Mouse (Mus musculus) adrenal gland, postnatal 14 days (tissue): ENCODE results near the gene Gm6993. TPM values are rescaled to one million over a fixed set of nuclear protein-coding genes. Genes with fewer than 3 reads are reported as not detected.

Experiments
- DNase-seq: peaks from one replicate; pipeline ENCODE4 v3.0.0; 2021; ENCODE audit warnings: mixed read lengths
- long read RNA-seq, 2 experiments: library from polyadenylated mRNA; stranded (forward); transcript quantifications; one replicate each; pipeline ENCODE4 v2.0.0; 2021
- total RNA-seq: library from RNA; stranded (reverse); gene quantifications from 2 replicates; pipeline ENCODE4 v1.2.3, GENCODE M21; 2021

The Gm6993 gene
- not detected in 2 replicates for total RNA-seq
- long read RNA-seq, experiment 1: 0 reads
- long read RNA-seq, experiment 2: 0 reads

DNA sequence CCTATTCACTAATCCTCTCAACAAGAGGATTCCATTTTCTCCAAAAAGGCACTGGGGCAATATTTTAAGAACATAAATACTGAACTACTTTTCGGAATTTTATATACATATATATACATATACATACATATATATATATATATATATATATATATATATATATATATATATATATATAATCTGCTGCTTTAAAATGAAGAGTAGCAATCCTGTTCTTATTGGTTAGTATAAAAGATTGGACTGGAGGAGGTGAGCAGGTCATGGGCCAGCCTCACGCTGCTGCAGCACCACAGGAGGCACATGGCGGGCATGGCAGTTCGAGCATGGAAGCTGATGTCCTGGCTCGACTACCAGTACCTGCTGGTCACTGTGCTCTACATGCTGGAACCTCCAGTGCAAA lies at the start of gene Gm6993:
Gene Gm6993, plus strand, starts transcription at position 301 of the 400 bp plus-strand sequence.
- DNase-seq: no peak

DNA sequence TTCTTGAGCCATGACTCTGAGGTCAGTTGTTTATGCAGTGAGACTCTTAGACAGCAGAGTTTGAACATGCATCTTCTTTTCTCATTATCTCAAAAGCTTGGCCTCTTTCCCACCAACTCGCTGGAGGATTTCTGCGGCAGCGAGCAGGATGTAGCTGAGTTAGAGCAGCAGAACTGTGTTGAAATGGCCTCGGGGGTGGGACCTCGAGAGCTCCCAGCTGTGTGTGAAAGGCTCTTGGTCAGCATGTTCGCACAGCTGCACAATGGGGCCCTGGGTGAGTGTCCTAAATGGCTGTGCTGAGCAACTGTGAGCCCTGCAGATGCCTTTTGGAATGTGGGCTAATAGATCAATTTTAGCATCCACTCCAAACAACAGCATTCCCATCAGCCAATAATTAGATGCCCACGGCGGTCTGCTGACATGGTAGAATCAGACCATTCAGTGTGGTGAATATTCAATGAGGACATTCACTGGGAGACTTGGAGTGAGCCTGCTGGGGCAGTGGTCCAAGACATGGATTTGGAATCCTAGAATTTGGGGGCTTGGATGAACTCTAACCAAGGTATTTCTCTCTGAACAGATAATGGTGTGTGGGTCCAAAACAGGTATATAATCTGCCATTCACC lies 49.1 kb upstream of the Gm6993 start:
- DNase-seq: peak; percentile 67

GRCm38 (mm10) chr12:31202509-31202908 lies 38.1 kb upstream of the Gm6993 start:
- no peak for DNase-seq

GRCm38 (mm10) chr12:31203746-31204455 lies 36.7 kb upstream of the Gm6993 start:
- DNase-seq: peak; percentile 53

- DNase-seq: no peak
Observed at GRCm38 (mm10) chr12:31204898-31205297, 35.7 kb upstream of the Gm6993 start.

DNA sequence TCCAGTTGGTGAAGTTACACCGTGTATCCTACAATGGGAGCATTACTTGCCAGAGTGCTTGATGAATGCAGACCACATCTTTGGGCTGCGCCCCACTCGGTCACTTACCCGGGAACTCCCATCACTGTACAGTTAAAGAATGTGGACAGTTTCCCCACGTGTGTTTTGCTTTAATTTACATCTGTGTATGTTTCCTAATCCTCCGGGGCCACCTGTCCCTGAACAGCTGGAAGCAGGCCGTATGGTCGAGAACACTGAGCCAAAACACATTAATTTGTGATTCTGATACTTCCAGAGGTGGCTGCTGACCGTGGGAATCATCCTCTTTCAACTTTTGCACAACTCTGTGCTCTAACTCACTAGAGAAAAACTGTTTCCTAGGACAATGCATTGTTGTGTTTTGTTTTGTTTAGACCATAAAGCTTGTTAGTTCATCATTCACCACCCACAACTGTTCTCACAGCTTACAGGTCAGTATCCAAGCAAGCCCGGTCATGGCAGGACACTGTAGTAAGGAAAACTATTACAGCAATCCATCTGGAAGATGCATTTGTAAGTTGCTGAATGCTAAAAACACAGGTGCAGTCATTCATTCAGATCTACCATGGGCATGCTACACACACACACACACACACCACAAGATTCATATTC lies 34.5 kb upstream of the Gm6993 start:
- no peak for DNase-seq

DNA sequence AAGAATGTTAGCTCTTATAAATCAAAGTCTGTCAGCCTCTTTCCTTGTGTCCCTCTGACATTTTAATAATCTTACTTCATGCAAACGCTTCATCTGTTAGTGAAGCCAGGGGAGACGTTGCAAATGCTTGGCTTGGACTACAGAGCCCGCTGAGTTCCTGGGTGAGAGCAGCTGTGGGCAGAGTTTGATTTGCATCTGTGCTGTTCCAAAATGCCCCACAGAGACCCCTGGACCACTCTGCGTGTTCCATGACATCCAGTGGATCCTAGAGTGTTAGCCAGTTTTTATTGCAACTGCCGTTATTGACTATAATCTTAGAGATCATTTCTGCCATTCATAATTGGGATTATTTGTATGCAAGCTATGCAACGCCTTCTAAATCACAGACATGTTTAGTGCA lies 31.8 kb upstream of the Gm6993 start:
- no peak for DNase-seq

DNA sequence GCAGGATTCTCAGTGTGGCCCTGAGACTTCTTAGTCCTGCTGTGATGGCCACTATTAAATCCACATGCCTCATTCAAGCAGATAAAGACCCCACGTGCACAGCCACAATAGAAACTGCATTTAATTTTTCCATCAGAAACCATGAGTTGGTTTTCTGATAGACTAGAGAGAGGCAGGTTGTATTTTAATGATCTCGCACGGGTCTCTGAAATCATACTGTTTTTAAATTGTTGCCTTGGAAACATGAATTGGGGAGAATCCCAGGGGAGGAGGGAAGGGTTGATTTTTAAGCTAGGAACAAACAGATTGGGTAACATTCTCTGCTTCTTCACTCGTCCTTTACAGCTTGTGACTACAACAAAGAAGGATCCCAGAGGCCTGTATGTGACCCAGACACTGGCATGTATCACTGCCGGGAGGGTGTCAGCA lies 31.2 kb upstream of the Gm6993 start:
- no peak for DNase-seq

- DNase-seq: peak; percentile 40
Observed at GRCm38 (mm10) chr12:31213556-31213955, 27.0 kb upstream of the Gm6993 start.

DNA sequence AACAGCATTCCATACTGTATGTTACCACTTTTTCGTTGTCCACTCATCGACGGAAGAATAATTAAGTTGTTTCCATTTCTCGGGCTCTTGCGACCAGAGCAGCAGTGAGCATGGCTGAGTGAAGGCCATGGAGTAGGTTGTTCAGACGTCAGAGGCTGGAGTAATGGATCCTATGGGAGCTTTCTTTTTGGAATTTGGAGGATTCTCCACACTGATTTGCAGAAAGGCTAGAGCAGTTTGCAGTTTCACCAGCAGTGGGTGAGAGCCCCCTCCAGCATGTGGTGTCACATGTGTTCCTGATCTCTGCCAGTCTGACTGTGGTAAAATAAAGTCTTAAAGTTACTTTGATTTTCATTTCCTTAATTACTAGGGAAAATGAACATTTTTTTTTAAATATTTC lies 25.6 kb upstream of the Gm6993 start:
- no peak for DNase-seq

DNA sequence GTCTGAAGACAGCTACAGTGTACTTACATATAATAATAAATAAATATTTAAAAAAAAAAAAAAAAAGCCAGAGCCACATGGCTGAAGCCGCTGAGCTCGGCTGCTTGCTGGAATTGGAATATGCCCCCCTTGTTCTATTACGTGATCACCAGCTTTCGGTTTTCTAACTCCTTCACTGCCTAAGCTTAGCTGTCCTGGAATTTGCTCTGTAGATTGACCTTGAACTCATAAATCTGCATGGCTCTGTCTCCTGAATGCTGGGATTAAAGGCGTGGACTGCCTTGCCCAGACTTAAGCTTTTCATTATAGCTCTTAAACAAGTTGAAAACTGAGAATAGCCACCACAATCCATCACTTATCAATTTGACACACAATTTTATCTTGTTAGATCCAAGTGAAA lies 23.3 kb upstream of the Gm6993 start:
- no peak for DNase-seq

GRCm38 (mm10) chr12:31218774-31219173 lies 21.8 kb upstream of the Gm6993 start:
- DNase-seq: peak; percentile 57

GRCm38 (mm10) chr12:31221522-31221921 lies 19.0 kb upstream of the Gm6993 start:
- no peak for DNase-seq

- DNase-seq: no peak
Observed at GRCm38 (mm10) chr12:31222282-31222681, 18.3 kb upstream of the Gm6993 start.

GRCm38 (mm10) chr12:31222741-31223140 lies 17.8 kb upstream of the Gm6993 start:
- DNase-seq: peak; percentile 60

GRCm38 (mm10) chr12:31225451-31225850 lies 15.1 kb upstream of the Gm6993 start:
- DNase-seq: no peak

DNA sequence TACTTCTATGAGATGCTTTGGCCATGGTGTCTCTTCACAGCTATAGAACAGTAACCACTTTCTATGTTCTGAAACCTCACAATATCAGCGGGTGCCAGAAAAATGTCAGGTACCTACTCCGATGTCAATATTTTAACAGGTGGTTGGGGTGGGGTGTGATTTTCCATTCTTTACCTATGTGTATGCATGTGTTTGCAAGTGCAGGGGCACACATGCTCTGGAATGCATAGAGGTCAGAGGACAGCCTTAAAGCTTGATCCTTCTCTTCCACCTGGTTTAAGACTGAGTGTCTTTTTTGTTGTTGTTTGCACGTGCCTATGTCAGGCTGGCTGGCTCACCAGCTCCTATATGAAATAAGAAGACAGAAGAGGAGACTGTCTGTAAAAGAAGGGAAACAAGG lies 13.4 kb upstream of the Gm6993 start:
- DNase-seq: no peak

GRCm38 (mm10) chr12:31228878-31229277 lies 11.7 kb upstream of the Gm6993 start:
- no peak for DNase-seq

DNA sequence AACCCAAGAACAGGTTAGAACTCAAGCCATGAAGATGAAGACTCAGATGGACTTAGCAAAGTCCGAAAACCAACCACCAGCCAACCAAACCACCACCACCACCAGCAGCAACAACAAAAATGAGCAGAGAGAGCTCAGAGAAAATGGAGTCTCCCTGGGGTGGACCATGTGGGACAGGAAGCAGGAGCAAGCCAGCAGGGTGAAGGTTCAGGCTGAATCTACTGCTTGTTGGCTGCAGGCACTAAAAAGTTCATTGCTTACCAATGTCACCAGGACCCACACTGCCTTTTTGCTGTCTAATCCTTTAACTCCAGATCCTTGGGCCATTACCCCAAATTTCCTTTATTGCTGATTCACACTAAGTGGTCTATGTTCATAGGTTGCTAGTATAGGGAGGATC lies 7.9 kb upstream of the Gm6993 start:
- DNase-seq: peak; percentile 34

DNA sequence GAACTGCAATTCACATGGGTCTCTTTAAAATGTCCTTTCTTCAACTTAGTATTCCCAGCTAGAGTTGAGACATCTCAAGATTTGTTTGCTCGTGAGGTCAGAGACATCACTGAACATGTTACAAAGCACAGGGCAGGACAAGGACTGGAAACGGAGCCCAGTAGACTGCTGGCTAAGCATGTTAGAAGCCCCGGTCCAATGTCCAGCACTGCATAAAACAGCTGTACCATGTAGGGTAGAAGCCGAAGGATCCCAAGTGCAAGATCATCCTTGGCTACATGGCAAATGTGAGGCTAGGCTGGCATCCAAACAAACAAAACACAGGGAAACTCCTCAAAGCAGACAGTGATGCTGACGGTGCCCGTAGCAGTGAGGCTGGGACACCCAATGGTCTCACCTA lies 5.6 kb upstream of the Gm6993 start:
- DNase-seq: no peak

GRCm38 (mm10) chr12:31236861-31237595 lies 3.5 kb upstream of the Gm6993 start:
- DNase-seq: peak; percentile 62

DNA sequence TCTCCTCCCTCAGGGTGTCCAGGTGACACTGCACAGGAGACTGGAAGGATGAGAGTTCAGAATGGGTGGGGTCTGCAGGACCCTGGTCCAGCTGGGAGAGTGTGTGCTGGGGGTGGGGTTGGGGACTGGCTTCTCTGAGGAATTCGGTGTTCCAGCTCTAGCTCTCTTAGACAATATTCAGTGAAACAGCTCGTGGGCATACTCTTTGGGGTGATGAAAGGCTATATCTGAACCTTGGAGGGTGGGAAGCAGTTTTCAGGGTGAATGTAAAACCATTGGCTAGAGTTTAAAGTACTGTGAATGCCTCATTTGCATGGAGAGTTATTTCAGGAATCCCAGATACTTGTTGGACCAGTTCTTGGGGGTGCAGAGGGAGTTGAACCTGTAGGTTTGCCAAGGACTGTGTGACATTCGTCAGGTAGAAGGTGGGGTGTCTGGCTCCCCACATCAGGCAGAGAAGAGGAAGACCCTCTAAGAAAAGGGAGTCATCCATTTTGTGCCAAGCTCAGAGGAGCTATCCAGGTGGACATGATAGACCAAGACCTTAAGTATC lies 1.5 kb upstream of the Gm6993 start:
- DNase-seq: no peak
